Mouse (Mus musculus): ENCODE results near the gene Antxr2. TPM values are rescaled to one million over a fixed set of nuclear protein-coding genes. Genes with fewer than 3 reads are reported as not detected.
A peak's percentile ranks its signal among the peaks of the same experiment; 100 is the strongest.

The Antxr2 gene
- total and polyA plus RNA-seq, 3 experiments = 3.6 to 4.0 (median 3.9) TPM

DNA sequence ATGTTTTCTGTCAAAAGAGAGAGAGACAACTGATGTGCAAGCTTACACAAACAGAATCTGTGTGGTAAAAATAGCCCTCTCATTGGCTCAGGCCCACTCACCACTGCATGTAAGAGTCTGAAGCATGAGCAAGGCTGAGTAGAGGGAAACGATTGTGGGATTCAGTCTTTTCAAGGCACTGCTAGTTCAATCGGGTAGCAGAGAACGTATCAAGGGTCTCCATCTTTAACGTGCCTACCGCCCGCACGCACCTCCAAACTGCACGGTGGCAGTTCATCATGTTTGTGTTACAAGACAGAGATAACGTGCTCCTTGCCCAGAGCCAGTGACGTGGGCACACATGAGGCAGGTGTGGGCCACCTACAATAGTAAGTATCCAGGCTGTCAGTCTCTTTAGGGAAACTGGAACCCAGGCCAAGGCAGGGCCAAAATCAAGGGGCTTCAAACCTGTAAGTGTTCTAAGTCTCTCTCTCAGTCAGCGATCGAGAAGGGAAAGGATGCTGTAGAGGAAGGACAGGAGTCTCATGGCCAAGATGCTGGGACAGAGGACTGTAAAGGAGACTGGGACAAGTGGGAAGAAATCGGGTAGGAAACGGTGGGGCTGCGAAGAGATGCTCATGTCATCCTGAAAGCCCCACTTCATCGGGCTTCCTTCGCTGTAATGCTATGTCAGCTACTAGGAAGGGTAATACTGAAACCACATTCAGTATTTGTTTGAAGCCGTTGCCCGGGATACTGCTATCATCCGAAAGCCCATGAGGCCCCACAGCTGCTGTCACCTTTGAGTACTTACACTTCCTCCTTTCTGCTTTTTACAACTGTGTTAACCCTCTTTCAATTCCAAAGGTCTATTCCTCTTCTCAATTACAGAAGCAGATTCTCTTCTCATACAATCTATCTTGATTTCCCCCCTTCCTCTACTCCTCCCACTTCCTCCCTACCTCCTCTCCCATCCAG lies 14.3 kb downstream of the Antxr2 start:
- peak overlapping the region; percentile 43 to 53 (median 48) for H3K4me3 ChIP-seq (replicated peaks in 1 of 3; ENCODE audit: low read depth in 2 of 3, low read length in 2 of 3, poor library complexity in 1 of 3)
- H3K4me1 ChIP-seq (ENCODE audit: control insufficient read depth in 1 of 2, insufficient read depth in 2 of 2) = peaks cover 21 to 57% of the 10 kb centered on the region in 2 experiments
- no peaks in the 10 kb centered on the region for H3K27me3 ChIP-seq (replicated peaks)
- dilution Hi-C loops (cut with MboI; ENCODE audit: extremely low pct_ligation_motif_present, extremely low pct_unique_long_range_greater_than_20kb, low sequenced_read_pairs) = no loop called here
- H3K9ac ChIP-seq (ENCODE audit: insufficient read depth, low read depth) = peak overlapping the region; percentile 55
- H3K9me3 ChIP-seq (replicated peaks; ENCODE audit: low read length) = no peaks in the 10 kb centered on the region
- in situ Hi-C loops (cut with MboI; ENCODE audit: low pct_ligation_motif_present, low pct_unique_long_range_greater_than_20kb, low sequenced_read_pairs) = no loop called here
- DNase-seq (ENCODE audit: extremely low read depth) = peak; percentile 97
- H3K4me2 ChIP-seq (ENCODE audit: insufficient read depth, low read depth, poor library complexity, severe bottlenecking) = peak overlapping the region; percentile 92
- H3K27ac ChIP-seq (ENCODE audit: insufficient read depth, low read depth) = peak overlapping the region; percentile 95
- H3K36me3 ChIP-seq (replicated peaks in 1 of 2; ENCODE audit: control insufficient read depth in 1 of 2, insufficient read depth in 1 of 2, low read length in 1 of 2) = no peaks in the 10 kb centered on the region
- H3K79me2 ChIP-seq (replicated peaks; ENCODE audit: control insufficient read depth, extremely low read depth, insufficient read depth, poor library complexity, severe bottlenecking) = no peaks in the 10 kb centered on the region; the same call in 1 of the 2 replicates
- TF ChIP-seq USF1 (IDR thresholded peaks at IDR 0.05; ENCODE audit: low read depth, low read length) = no peak
- peak; percentile 41; the same call in 1 of the 2 replicates for TF ChIP-seq HCFC1 (IDR thresholded peaks at IDR 0.05; ENCODE audit: low read depth, low read length)
- TF ChIP-seq MYC (IDR thresholded peaks at IDR 0.05; ENCODE audit: low read depth, low read length) = peak; percentile 69; the same call in 1 of the 2 replicates
- no peak for TF ChIP-seq CTCF (conservative IDR thresholded peaks at IDR 0.05 in 1 of 2, IDR thresholded peaks at IDR 0.05 in 1 of 2; ENCODE audit: low read depth in 2 of 2, low read length in 2 of 2)
- no peak for TF ChIP-seq E2F4 (IDR thresholded peaks at IDR 0.05; ENCODE audit: insufficient replicate concordance, low read depth, low read length)
- TF ChIP-seq RAD21 (IDR thresholded peaks at IDR 0.05; ENCODE audit: low read depth, low read length) = no peak; the same call in none of the 2 replicates
- no peak for TF ChIP-seq ZKSCAN1 (IDR thresholded peaks at IDR 0.05; ENCODE audit: borderline replicate concordance, low read depth, low read length)
- no peak for TF ChIP-seq SMC3 (IDR thresholded peaks at IDR 0.05; ENCODE audit: low read depth, low read length)
- peak; percentile 38; the same call in 1 of the 2 replicates for TF ChIP-seq MAZ (IDR thresholded peaks at IDR 0.05; ENCODE audit: low read depth, low read length)
- no peak for TF ChIP-seq ZNF384 (IDR thresholded peaks at IDR 0.05; ENCODE audit: low read depth, low read length)
- no peak for TF ChIP-seq PAX5 (IDR thresholded peaks at IDR 0.05; ENCODE audit: low read length)
- TF ChIP-seq JUND (conservative IDR thresholded peaks at IDR 0.05; ENCODE audit: low read depth, low read length) = peak; percentile 16; the same call in 1 of the 2 replicates
- 0 out of 2 replicates have a peak, but pooled peaks have one; percentile 7 for TF ChIP-seq NRF1 (IDR thresholded peaks at IDR 0.05; ENCODE audit: low read depth, low read length)
- TF ChIP-seq ZMIZ1 (IDR thresholded peaks at IDR 0.05; ENCODE audit: low read depth, low read length) = 0 out of 2 replicates have a peak, but pooled peaks have one; percentile 61
- peak; percentile 96 for TF ChIP-seq TCF12 (IDR thresholded peaks at IDR 0.05; ENCODE audit: low read depth, low read length)
- TF ChIP-seq IRF4 (IDR thresholded peaks at IDR 0.05; ENCODE audit: low read depth, low read length) = peak; percentile 97
- peak; percentile 96 for TF ChIP-seq MXI1 (IDR thresholded peaks at IDR 0.05; ENCODE audit: low read depth, low read length)
- 0 out of 2 replicates have a peak, but pooled peaks have one; percentile 48 for TF ChIP-seq NELFE (IDR thresholded peaks at IDR 0.05; ENCODE audit: low read depth, low read length)
- no peak for TF ChIP-seq KAT2A (IDR thresholded peaks at IDR 0.05; ENCODE audit: insufficient replicate concordance, low read length)
- peak; percentile 98 for TF ChIP-seq SIN3A (IDR thresholded peaks at IDR 0.05; ENCODE audit: low read length)
- TF ChIP-seq UBTF (IDR thresholded peaks at IDR 0.05; ENCODE audit: low read depth, low read length) = no peak
- peak; percentile 96 for TF ChIP-seq EP300 (IDR thresholded peaks at IDR 0.05; ENCODE audit: low read length)
- TF ChIP-seq CHD2 (IDR thresholded peaks at IDR 0.05; ENCODE audit: low read length) = peak; percentile 50; the same call in 1 of the 2 replicates
- TF ChIP-seq ZC3H11A (IDR thresholded peaks at IDR 0.05; ENCODE audit: low read depth, low read length) = no peak
- 0 out of 2 replicates have a peak, but pooled peaks have one; percentile 26 for TF ChIP-seq CHD1 (IDR thresholded peaks at IDR 0.05; ENCODE audit: low read depth, low read length)
- TF ChIP-seq POLR2A (IDR thresholded peaks at IDR 0.05; ENCODE audit: low read depth, low read length) = 0 out of 2 replicates have a peak, but pooled peaks have one; percentile 21
- no peak for TF ChIP-seq POLR2AphosphoS2 (IDR thresholded peaks at IDR 0.05; ENCODE audit: low read depth, low read length)
- TF ChIP-seq USF2 (conservative IDR thresholded peaks at IDR 0.05; ENCODE audit: low read depth, low read length) = no peak
- no peak for TF ChIP-seq GABPA (IDR thresholded peaks at IDR 0.05; ENCODE audit: insufficient replicate concordance, low read depth, low read length)
- TF ChIP-seq MAFK (IDR thresholded peaks at IDR 0.05; ENCODE audit: insufficient replicate concordance, low read length) = peak; percentile 89
- peak; percentile 95 for TF ChIP-seq ETS1 (conservative IDR thresholded peaks at IDR 0.05; ENCODE audit: low read depth, low read length)
- peak; percentile 63; the same call in 1 of the 2 replicates for TF ChIP-seq JUN (IDR thresholded peaks at IDR 0.05; ENCODE audit: insufficient read depth, low read depth, low read length)
- TF ChIP-seq ELF1 (IDR thresholded peaks at IDR 0.05; ENCODE audit: low read depth, low read length) = peak; percentile 73
- TF ChIP-seq TBP (conservative IDR thresholded peaks at IDR 0.05; ENCODE audit: low read depth, low read length) = 0 out of 2 replicates have a peak, but pooled peaks have one; percentile 15
- peak; percentile 37 for TF ChIP-seq RCOR1 (conservative IDR thresholded peaks at IDR 0.05; ENCODE audit: low read depth, low read length)
- TF ChIP-seq MEF2A (IDR thresholded peaks at IDR 0.05; ENCODE audit: borderline replicate concordance, low read depth, low read length) = peak; percentile 83
- TF ChIP-seq BHLHE40 (IDR thresholded peaks at IDR 0.05; ENCODE audit: low read depth, low read length) = peak; percentile 68

Measured in CH12.LX (cell line).